8 mouse cellular contexts compared by ENCODE assay signal in the genomic region with DNA sequence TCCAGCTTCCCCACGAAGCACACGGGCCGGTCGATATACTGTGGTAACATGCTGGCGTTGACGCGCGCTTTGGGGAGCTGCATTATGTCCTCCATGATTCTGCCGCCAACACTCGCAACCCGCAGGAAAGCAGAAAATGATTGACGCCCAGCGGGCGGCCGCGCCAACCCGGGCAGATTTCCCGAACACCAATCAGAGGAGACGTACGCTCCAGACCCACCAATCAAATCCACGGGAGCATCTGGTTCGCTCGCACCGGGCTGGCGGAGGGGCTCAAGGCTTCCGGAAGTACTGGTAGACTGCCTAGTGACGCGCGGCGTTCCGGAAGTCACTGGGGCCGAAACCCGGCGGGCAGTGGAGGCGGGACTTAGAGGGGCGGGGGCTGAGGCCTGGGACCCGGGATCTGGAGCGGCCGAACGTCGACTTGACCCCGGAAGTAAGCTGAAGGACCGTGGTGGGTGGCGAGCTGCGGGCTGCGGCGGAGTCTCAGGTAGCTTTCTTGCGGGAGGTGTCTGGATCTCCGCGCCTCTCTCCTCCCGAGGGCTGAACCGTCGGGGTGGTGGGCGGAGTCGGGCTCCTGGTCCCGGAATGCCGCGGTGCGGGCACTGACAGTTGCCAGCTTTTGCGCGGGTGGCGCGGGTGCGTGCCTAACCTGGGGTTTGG. TPM values are rescaled to one million over a fixed set of nuclear protein-coding genes. Genes with fewer than 3 reads are reported as not detected.
A peak's percentile ranks its signal among the peaks of the same experiment; 100 is the strongest.
DNase-seq lines count a peak whose midpoint lies in the region; ATAC-seq lines count a peak whose summit lies in the region.

Rpa3 (minus strand) TSS at position 170 of the 663 bp plus-strand sequence.
Umad1 (plus strand) TSS at position 285 of the 663 bp plus-strand sequence.
Gm45062 (plus strand) TSS at position 447 of the 663 bp plus-strand sequence.

- H3K9ac ChIP-seq in hindbrain, embryonic 15.5 days = peak within 1 kb of the TSS; percentile 84

- peak; percentile 97 for DNase-seq in T-cell, adult 2 months (ENCODE audit: low spot score)
- DNase-seq in cerebellum, postnatal 36 days = peak; percentile 97 to 98
- peak; percentile 98 for DNase-seq in frontal cortex, postnatal 36 days (ENCODE audit: low spot score in 2 of 2)
- DNase-seq in left cerebral cortex, adult 11 months (ENCODE audit: low spot score) = peak; percentile 98
- peak; percentile 97 to 99 for DNase-seq in lung, postnatal 4 days
- DNase-seq in retina, postnatal 7 days (ENCODE audit: low read depth, low spot score) = peak; percentile 96
- peak; percentile 91 for DNase-seq in urinary bladder, adult 2 months (ENCODE audit: low spot score)

- H3K4me3 ChIP-seq in hindbrain, embryonic 15.5 days = peak within 1 kb of the TSS; percentile 95

- peak; percentile 100 for ATAC-seq in hindbrain, embryonic 15.5 days (ENCODE audit: low FRiP score, low read depth)

- no peaks in the 10 kb centered on the region for H3K27me3 ChIP-seq in hindbrain, embryonic 15.5 days

- WGBS in hindbrain, embryonic 15.5 days = under 1% methylated on average over 64 of the region's 64 CpGs

- peaks cover 20% of the 10 kb centered on the region for H3K4me1 ChIP-seq in hindbrain, embryonic 15.5 days (replicated peaks)

- H3K36me3 ChIP-seq in hindbrain, embryonic 15.5 days = peaks cover 13% of the 10 kb centered on the region; the same call in 1 of the 2 replicates

- peak within 1 kb of the TSS; percentile 94 for H3K27ac ChIP-seq in hindbrain, embryonic 15.5 days (replicated peaks)

- peak within 1 kb of the TSS; percentile 73 for H3K4me2 ChIP-seq in hindbrain, embryonic 15.5 days

- H3K9me3 ChIP-seq in hindbrain, embryonic 15.5 days = no peaks in the 10 kb centered on the region

RNA-seq across cellular contexts. Expression of gene Rpa3, which starts in this region (rescaled TPM):
- 47.7 and 61.1 TPM in 2 replicates for polyA plus RNA-seq in hindbrain, embryonic 15.5 days (2015; fragmentation: Nextera tagmentation; extraction: Ambion mirVana)
- 23.9 and 30.8 TPM in 2 replicates for polyA plus RNA-seq in urinary bladder, adult 2 months (2012; rRNA removed)

RNA-seq across cellular contexts. Expression of gene Umad1, which starts in this region (rescaled TPM):
- 55.1 and 57.4 TPM in 2 replicates for polyA plus RNA-seq in hindbrain, embryonic 15.5 days (2015; fragmentation: Nextera tagmentation; extraction: Ambion mirVana)
- polyA plus RNA-seq in urinary bladder, adult 2 months (2012; rRNA removed) = 12.4 and 14.0 TPM in 2 replicates

RNA-seq across cellular contexts. Expression of gene Gm45062, which starts in this region (rescaled TPM):
- 10.7 and 11.1 TPM in 2 replicates for polyA plus RNA-seq in hindbrain, embryonic 15.5 days (2015; fragmentation: Nextera tagmentation; extraction: Ambion mirVana)
- polyA plus RNA-seq in urinary bladder, adult 2 months (2012; rRNA removed) = 5.4 and 6.8 TPM in 2 replicates

Comparison
In these comparisons a context has a peak if more than half of its experiments do, and no peak if none do; other contexts are left out.
1. Peak in every context shown above with its lines: DNase-seq, ATAC-seq, H3K4me3 ChIP-seq and H3K27ac ChIP-seq.